9 mouse cellular contexts compared by ENCODE assay signal in genomic region chr13:111995716-111996115, GRCm38 (mm10).
"Had no signal": no experiment of that assay in that cellular context is flagged by ENCODE, and none has a peak within 500 bp of the region (broad histone marks: within the 10 kb centered on the region; RNA-seq: fewer than 3 reads in every experiment).

No protein-coding gene starts in this region.

- DNase-seq: kidney, adult 11 months; kidney, adult 9 months; kidney, postnatal 36 days; liver; liver, embryonic 13.5 days; liver, postnatal 0 days; lung, postnatal 36 days; midbrain, embryonic 14.5 days; right cerebral cortex, postnatal 25 days had no signal
